Mouse (Mus musculus) spleen, adult 12 weeks (tissue): ENCODE measurements around the gene Cdk17.

Experiments
- DNase-seq: peaks from one replicate; pipeline ENCODE4 v3.0.0; 2022; ENCODE audit warnings: low spot score

The Cdk17 gene

DNA sequence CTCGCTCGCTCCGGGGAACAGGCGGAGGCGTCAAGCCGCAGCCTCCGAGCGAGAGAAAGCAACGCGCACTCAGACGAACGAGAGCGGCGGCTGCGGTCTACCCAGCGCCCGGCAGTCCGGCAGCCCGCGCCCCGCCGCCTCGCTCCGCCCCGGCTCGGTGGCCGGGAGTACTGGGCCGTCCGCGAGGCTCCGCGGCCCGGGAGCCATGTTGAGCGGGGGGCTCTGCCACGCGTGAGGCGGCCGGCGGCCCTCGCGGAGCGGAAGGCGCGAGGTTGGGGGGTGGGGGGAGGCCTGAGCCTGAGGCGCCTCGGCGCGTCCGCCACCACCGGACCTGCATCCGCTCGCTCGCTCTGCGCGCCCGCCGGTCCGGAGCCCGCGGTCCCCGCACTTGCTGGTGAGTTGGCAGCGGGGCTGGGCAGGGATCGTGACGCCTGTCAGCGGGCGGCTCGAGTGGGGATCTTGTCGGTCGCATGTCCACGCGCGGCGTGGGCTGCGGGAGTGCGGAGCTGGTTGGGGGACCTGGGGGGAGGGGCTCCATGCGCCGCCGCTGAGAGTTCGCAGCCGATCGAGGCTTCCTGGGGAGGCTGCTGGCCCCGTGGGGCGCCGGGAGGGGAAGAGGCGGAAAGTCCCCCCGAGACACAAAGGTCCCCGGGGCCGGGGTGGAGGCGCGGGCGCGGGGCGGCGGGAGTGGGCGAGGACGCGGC lies at the start of gene Cdk17:
Cdk17 (plus strand) TSS at position 69 of the 704 bp plus-strand sequence.
- peak; percentile 63 for DNase-seq

DNA sequence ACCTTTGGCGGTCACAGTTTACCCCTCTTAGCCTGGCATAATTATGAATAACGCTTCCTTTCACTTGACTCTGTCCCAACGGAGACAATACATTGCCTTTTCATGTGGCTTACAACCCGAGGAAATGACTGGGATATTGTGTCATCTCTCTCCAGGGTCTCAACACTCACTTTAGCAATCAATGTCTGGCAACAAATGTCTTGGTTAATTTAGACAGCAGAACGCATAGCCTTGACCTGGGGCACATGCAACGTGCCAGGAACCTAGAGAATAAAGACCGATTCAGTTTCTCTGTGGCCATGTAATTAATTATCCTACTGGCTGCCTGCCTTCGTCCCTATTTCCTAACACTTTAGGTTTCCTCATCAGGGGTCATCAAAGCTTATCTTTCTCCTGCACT lies 49.3 kb upstream of the Cdk17 start:
- no peak for DNase-seq

DNA sequence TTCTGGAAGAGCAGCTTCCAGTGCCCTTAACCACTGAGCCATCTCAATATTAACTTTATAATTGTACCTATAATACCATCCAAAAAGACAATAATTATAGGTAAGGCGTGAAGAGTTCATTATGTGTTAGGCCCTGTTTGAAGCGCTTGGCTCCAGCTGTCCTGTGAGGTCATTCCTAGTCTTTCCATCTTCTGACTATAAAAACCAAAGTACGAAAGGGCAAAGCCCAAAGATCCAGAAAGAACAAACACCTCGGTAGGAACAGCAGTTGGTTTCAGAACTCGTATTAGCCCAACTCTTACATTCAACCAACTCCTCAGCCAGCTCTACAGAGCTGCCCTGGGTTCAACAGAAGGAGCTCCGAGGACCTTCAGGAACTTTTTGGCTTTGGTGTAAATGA lies 48.7 kb upstream of the Cdk17 start:
- no peak for DNase-seq

DNA sequence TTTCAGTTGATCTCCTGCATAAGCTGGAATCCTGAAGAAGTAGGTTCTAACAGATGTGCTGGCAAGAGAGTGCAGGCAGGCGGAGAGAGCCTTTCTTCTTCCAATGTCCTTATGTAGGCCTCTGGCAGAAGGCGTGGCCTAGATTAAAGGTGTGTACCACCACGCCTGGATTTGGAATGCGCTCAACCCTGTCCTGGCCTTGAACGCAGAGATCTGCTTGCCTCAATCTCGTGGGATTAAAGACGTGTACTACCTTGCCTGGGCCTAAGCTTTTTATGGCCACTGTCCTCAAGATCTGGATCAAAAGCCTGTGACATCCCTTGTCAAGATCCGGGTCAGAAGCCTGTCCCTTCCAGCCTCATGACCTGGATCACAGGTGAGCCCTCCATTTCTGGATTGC lies 46.7 kb upstream of the Cdk17 start:
- no peak for DNase-seq

DNA sequence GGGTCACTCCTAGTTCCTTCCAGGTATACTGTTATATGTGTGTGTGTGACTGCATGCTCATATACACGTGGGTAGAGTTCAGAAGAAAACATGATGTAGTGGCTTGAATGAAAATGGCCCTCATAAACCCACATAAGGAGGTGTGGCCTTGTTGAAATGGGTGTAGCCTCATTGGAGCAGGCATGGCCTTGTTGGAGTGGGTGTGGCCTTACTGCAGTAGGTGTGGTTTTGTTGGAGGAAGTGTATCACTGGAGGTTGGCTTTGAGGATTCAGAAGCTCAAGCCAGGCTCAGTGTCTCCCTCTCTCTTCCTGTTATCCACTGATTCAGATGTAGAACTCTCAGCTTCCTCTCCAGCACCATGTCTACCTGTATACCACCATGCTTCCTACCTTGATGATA lies 45.9 kb upstream of the Cdk17 start:
- no peak for DNase-seq

DNA sequence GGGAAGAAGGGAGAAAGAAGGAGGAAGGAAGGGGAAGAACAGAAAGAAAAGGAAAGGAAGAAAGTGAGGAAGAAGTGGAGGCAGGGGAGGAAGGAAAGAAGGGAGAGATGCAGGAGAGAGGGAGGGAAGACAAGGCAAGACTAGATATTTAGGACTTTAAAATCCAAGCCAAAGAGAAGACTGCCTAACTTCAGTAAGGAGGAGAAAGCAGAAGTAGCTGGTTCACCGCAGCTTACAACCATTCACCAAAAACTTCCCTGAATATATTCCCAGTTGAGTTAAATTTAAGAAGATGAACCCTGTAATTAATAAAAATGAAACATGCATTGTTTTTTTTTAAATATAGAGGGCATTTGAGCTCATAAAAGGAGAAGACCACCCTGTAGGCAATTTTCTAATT lies 44.9 kb upstream of the Cdk17 start:
- DNase-seq: no peak

DNA sequence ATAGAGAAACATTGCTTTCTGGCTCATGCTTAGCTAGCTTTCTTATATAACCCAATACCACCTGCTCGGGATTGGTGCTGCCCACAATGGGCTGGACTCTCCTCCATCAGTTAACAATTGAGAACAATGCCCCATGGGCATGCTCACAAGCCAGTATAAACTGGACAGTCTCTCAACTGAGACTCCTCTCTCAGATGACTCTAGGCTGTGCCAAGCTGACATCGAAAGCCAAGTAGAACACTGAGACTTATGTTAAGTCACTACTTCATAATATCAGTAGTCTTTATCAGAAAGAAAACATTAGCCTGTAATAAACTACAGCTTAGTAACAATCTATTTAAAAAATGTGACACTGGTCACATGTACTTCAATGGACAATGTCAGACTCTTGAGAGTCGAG lies 44.0 kb upstream of the Cdk17 start:
- DNase-seq: no peak

DNA sequence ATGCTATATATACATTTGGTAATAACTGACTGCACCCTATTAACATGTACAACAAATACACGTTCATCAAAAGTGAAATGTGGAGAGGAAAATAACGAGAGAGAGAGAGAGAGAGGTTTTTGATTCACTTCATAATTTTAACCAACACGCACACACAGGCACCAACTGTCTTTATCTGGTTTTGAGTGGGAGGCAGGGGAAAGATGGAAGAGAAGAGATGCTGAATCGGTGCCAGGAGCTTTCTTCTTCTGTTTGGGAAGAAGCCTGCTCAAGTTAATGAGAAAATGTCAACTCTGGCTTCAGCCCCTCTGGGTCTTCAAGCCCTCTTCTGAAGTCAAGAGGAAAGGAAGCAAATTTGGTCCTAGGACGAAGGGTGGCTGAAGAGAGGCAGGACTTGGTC lies 40.9 kb upstream of the Cdk17 start:
- no peak for DNase-seq

DNA sequence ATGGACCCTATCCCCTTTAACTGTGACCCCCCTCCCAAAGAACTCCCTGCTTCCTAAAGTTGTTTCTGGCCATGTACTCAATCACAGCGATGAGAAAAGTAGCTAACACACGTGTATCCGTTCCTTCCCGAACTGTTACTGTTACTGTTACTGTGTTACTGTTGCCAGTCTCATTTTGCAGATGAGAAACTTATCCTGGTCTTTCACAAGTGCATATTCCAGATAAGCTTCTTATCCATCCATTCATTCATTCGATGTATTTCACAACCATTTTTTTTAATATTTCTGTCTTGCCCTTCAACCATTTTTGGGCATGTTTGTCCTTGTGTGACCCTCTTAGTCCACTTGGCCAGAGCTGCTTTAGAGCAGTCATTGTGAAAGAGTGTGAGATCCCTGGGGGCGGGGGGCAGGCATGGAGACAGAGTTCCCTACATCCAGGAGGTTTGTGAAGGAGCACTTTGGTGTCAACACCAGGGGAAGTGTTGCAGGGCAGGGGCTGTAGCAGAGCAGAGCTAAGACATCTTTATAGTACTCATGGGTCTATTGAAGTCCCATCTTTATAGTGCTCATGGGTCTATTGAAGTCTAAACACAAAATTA lies 39.3 kb upstream of the Cdk17 start:
- no peak for DNase-seq

DNA sequence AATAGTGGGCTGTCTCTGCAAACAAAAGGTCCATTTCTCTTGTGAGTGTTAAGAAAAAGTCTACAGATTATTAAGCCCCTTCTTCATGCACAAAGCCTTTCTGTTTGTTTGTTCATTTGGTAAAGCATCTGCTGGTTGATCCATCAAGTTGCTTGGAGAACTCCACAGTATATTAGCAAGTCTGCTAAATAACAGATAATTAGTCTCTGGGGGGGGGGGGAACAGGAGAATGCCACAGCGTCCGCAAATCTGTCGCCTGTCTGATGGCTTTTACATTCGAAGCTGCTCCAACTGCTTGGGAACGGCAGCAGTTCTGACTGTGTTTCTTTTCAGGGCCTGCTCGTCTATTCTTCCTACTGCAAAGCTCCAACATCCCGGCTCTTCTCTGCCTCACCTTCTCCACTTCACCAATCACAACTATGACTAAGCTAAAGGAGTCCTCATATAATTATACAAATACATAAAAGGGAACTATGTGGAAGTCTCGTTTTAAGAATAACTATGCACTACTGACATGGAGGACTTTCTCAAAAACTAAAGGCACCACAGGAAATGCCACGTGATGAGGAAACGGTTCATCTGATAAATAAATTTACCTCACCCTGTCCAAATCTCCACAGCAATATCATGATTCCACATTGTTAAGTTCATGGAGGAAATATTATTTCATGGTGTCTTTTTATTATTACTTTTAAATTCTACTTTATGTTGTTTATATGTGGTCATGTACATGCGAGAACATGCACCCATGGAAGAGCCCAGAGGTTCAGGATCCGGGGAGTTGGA lies 38.1 kb upstream of the Cdk17 start:
- DNase-seq: no peak

DNA sequence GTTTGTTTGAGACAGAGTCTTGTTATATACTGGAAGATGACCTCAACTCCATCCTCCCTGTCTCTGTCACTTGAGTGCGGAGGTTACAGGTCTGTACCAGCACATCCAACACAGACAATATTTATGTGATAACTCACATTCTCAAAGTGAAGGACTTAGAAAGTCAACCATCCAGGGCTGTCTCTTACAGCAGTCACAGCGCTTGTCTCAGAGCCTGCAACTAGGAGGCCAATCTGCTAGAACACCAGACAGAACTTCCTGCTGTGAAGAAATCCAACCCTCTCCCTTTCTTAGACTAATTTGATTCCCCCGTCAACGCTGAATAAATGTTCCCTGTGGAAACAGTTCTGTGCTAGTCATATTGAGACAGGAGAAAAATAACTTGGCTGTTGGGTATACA lies 37.4 kb upstream of the Cdk17 start:
- DNase-seq: no peak

DNA sequence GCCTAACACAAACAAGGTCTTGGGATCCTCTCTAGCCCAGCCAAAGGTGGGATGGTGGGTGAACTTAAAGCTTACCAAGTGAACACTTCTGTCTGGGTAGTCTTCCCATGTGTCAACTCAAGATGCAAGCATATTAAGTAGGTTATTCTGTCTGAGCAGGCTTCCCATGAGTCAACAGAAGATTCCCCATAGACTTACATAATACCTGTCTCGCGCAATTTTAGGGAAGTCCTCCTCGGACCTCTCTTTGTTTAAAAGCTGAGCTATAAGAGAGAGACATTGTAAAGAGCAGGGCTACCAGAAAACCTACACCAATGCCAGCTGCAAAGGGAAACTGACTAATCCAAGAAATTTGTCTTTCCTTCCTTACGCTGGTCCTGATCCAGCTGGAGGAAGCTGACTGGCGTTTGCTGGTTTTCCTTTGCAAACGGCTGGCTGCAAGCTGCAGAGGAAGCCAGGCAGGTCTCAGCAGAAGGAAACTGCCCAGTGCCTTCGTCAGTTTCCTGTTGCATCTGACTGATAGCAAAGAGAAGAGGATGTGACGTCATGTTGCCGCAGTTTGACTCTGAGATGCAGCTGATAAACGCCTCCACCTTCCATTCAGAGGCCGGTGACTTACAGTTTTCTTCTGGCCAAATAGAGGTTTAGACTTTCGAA lies 36.6 kb upstream of the Cdk17 start:
- peak; percentile 34 for DNase-seq

DNA sequence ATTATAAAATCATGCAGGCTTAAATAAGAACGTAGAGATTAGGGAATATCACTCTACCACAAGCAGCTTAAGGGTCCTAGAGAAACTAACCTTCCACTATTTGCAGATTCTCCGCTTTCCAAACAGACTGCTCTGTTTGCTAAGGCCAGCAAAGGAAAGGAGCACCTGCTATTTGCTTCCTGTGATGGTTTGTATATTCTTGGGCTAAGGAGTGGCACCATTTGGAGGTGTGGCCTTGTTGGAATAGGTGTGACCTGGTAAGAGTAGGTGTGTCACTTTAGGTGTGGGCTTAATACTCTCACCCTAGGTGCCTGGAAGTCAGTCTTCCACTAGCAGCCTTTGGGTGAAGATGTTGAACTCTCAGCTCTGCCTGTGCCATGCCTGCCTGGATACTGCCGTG lies 34.6 kb upstream of the Cdk17 start:
- DNase-seq: no peak

DNA sequence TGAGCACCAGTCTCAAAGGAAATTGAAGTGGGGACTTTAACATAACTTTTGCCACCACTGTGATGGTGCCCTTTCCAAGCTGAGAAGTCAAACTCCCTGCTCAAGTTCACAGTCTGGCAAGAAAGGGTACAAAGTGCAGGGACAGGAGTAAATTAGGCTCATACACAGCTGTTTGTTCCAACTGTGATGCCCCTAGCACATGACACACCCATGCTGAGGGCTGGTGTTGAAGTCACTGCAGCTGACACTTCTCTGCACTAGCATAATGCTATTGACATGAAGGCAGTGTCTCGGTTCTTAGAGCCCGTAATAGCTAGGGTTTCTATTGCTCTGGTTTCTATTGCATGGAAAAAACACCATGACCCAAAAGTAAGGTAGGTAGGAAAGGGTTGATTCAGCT lies 32.1 kb upstream of the Cdk17 start:
- DNase-seq: no peak

DNA sequence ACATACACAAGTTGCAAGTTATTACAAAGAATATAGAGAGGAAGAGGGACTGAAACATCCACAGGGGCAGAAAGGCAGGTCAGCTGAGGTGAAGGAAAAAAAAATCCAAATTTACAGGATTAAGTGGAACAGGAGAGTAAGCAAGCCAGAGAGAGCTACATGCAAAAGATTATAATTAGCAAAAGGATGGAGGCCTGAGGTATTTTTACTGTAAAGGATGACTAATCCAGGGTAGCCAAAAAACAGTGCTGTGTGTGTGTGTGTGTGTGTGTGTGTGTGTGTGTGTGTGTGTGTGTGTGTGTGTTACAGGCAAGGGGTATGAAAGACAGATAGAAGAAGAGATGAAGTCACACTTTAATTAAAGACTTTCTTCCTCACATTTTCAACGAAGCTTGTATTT lies 31.3 kb upstream of the Cdk17 start:
- no peak for DNase-seq

DNA sequence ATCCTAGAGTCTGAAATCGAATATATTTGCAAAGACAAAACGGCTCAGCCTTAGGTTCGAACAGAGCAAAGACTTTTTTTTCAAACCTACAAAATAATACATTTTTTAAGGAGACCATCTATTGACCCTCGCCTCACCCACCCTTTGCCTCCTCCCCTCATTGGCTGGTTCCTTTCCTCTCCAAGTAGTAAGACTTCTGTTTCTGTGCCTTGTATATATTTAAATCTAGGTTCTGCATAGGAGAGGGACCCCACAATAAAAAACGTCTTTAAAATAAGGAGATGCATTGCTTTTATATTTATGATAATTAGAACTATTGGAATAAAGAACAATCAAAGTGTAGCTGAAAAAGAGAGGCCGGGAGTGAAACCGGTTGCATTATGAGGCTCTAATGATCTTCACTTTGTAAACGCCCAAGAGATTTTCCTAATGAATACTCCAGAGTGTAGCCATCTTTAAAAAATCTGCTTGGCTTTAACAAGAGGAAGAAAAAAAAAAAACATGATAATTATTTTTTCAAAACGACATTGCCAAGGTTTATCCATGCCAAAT lies 30.7 kb upstream of the Cdk17 start:
- DNase-seq: no peak

DNA sequence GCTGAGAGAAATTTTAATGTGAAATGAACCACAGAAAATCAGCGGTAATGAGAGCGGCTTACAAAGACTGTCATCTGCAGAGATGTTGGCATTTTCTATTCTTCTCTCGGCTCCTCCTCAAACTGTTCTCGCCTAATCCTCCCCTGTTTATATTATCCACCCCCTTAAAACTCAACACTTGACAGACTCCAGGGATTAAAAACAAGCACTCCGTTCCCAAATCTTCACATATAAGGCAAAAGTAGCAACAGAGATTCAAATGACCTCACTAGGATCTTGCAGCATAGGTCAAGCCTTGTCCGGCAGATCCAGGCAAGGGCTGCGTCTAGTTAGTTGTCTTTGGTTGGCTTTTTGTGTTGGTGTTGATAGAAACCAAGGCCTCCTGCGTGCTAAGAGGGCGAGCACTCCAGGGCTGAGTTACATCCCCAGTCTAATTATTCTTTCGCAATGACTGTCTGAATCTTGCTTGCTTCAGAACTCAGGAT lies 30.2 kb upstream of the Cdk17 start:
- no peak for DNase-seq

DNA sequence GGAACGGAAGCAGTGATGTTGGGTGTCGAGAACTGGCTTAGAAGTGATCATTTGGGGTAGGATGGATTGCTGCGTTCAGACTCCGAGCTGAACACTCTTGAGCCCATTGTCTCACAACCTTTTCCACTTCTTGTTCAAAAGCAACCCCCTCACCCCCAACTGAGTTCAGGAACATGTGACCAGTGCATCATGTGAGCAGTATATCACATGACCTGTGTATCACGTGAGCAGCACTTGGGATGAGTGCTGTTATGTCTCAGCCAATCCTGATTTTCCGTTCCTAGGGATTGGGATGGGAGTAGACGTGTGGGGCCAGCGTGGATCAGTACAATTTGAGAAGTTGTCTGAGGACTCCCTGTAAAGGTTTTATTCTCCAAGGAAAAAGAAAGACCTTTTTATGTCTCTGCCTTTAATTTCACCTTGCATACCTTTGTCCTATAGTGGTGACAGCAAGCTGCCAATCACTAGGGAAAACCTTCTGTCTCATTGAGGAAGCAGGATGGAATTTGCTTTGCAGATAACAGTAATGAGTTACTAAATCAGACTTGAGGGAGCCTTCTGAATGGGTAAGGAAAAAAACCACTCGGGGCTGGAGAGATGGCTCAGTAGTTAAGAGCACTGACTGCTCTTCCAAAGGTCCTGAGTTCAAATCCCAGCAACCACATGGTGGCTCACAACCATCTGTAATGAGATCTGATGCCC lies 28.7 kb upstream of the Cdk17 start:
- no peak for DNase-seq

DNA sequence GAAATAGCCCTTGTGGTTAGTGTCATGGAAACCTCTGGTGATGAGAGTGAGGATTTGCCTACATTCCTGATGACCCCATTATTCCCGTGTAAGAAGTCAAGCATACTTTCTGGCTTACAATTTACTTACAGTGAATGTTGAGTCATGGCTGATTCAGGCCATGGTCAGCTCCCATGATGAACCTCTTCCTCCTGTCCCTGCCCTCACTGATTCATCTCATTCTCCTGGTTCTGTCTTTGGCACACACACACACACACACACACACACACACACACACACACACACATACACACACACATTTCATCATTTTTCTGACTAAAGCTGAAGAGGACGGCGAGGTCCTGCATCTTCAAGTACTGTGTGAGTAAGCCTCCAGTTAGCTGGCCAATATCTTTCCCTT lies 21.9 kb upstream of the Cdk17 start:
- no peak for DNase-seq

DNA sequence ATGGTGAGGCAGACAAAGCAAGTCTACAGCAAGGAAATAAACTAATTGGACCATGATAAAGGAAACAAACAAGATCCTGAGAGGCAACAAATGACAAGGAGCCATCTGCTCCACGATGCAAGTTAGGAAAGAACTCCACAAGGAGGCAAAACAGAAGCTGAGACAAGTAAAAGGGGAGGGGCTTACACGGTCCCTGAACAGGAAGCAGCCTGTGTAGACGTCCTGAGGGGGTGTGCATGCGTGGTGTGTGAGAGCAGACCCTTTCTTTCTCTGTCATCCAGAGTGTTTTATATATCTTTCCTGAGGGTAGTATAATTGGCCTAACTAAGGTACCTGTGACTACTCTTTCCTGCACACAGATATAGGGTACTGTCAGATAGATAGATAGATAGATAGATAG lies 19.9 kb upstream of the Cdk17 start:
- no peak for DNase-seq

DNA sequence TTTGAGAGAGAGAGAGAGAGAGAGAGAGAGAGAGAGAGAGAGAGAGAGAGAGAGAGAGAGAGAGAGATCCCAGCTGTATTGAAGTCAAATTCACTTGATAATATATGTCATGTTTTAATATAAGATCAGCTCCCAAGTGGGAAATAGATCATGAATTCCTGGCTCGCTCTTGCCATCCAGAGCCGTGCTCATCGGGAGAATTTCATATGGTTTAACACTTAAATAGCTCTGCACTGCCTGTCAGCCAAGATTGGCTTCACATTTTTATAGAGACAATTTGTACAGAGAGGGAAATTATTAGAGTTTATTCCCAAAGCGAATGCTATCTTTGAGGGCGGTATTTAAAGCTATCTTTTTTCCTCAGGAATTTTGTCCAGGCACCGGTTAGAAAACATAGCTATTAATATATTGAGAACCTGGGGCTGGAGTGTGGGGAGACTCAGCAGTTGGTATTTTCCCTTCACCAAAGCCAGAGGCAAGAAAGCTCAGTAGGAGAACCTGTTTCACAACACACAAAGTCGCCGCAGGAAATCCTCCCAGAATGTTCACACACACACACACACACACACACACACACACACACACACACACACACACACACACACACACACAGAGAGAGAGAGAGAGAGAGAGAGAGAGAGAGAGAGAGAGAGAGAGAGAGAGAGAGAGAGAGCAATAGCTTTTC lies 17.9 kb upstream of the Cdk17 start:
- no peak for DNase-seq
